Mouse (Mus musculus) thymus, adult 2 months (tissue): ENCODE measurements around the gene Scrg1. TPM values are rescaled to one million over a fixed set of nuclear protein-coding genes. Genes with fewer than 3 reads are reported as not detected.

ENCODE experiments used
- DNase-seq: peaks from one replicate; pipeline ENCODE4 v3.0.0; 2021
- H3K27ac ChIP-seq: fragments of 200-500 bp; 2 replicates; pipeline ENCODE4 v1.5.1; 2012; ENCODE audit warnings: low read length, control low read depth; ENCODE audit not compliant: control insufficient read depth, insufficient read depth
- H3K27me3 ChIP-seq: fragments of 200-500 bp; 2 replicates; pipeline ENCODE4 v1.6.1; 2012; ENCODE audit warnings: mild to moderate bottlenecking, low read length, moderate library complexity, mixed read lengths; ENCODE audit not compliant: control insufficient read depth, insufficient read depth
- H3K36me3 ChIP-seq: fragments of 200-500 bp; 2 replicates; pipeline ENCODE4 v1.6.1; 2012; ENCODE audit warnings: mild to moderate bottlenecking, low read length, moderate library complexity; ENCODE audit not compliant: control insufficient read depth, insufficient read depth
- H3K4me1 ChIP-seq: fragments of 200-500 bp; replicated peaks from 2 replicates; pipeline ENCODE4 v1.6.1; 2012; ENCODE audit warnings: low read length; ENCODE audit not compliant: control insufficient read depth, insufficient read depth
- H3K4me3 ChIP-seq: fragments of 200-500 bp; 2 replicates; pipeline ENCODE4 v1.5.1; 2012; ENCODE audit warnings: mild to moderate bottlenecking, low read length, control low read depth, moderate library complexity; ENCODE audit not compliant: control insufficient read depth, insufficient read depth
- CTCF ChIP-seq: fragments of 200-500 bp; IDR thresholded peaks from 2 replicates; pipeline ENCODE4 v1.5.1; 2012; ENCODE audit warnings: mild to moderate bottlenecking, control low read depth, low read length, moderate library complexity, borderline replicate concordance; ENCODE audit not compliant: control insufficient read depth, poor library complexity, insufficient read depth; ENCODE audit errors: extremely low read depth
- POLR2A ChIP-seq: fragments of 200-500 bp; IDR thresholded peaks from 2 replicates; pipeline ENCODE4 v1.6.1; 2012; ENCODE audit warnings: mild to moderate bottlenecking, low read length, control low read depth, moderate library complexity; ENCODE audit not compliant: control insufficient read depth, poor library complexity, insufficient read depth; ENCODE audit errors: extremely low read depth
- WGBS: fragments of 180-500 bp; shearing (Covaris S2); methylation state at CpG from one replicate; pipeline ENCODE4 v1.1.7; 2018; 5-methylcytosine and 5-hydroxymethylcytosine counted together
- polyA plus RNA-seq: library from polyadenylated mRNA; depleted of rRNA; stranded (reverse); fragments of >200 nt; gene quantifications from 2 replicates; pipeline ENCODE4 v1.2.3, GENCODE M21; 2012

Scrg1 gene
- polyA plus RNA-seq, 1 experiment: 0.16 TPM

DNA sequence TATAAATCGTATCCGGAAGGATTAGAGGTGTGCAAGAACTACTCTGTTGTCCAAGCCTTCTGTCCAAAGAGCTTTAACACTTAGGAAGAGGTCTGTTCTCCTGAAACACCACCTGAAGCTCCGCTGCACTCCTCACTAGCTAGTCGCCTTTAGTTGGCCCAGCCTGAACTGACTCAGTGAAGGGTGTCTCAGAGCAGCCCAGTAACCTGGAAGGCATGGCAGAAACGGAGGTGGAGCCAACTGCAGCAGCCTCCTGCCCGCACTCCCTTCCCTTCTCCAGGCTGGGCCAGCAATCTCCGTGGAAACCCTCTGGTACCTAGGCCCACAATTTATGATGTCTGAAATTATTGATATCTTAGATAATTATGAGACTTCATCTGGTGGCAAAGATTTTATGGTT is 5.0 kb upstream of the Scrg1 start:
- TF ChIP-seq POLR2A (no peak), CTCF (no peak)
- Histone ChIP-seq H3K27me3 (no peaks in the 10 kb centered on the region), H3K27ac (no peak overlapping the region), H3K4me3 (no peak overlapping the region), H3K36me3 (no peaks in the 10 kb centered on the region), H3K4me1 (no peaks in the 10 kb centered on the region)
- 94% methylated on average over 7 of the region's 7 CpGs for WGBS
- no peak for DNase-seq

DNA sequence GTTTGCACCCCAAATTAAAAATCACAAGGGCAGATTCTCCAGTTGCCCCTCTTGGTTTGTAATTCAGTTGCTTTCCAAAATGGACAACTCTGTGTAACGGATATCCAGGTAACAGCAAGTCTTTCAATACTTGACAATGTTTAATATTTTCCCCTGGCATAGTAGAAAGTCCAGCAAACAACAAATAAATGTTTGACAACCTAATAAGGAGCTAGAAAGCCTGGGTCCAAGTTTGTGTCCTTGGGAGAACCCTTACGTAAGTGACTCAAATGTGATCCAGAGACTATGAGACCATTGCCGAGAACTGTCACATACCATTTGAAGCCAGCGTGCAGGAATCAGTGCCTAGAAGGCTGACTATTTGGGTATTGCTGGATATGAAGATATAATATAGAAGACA is 3.8 kb upstream of the Scrg1 start:
- no peak overlapping the region for H3K27ac ChIP-seq
- no peaks in the 10 kb centered on the region for H3K36me3 ChIP-seq
- H3K4me3 ChIP-seq: no peak overlapping the region
- TF ChIP-seq POLR2A (no peak), CTCF (no peak)
- 96% methylated on average over 4 of the region's 4 CpGs for WGBS
- H3K27me3 ChIP-seq: no peaks in the 10 kb centered on the region
- DNase-seq: no peak
- H3K4me1 ChIP-seq: no peaks in the 10 kb centered on the region

DNA sequence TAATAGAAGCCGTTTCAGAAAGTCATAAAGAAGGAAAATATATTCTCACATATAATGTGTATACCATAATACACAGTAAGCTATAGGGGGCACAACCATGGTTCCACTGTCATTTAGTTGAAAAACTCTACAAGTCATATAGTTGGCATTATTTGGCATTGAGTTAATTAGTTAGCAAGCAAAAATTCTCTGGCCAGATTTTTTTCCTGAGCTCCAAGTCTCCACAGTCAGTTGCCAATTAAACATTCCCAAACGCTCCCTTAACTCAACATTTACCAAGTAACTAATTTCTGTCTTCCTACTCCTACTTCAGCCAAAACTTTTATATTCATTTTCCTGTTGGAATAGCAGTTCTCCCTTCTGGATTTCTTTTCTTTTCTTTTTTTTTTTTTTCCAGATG is 2.4 kb upstream of the Scrg1 start:
- no peaks in the 10 kb centered on the region for H3K4me1 ChIP-seq
- TF ChIP-seq CTCF (no peak), POLR2A (no peak)
- no peak overlapping the region for H3K4me3 ChIP-seq
- no peak overlapping the region for H3K27ac ChIP-seq
- no peaks in the 10 kb centered on the region for H3K27me3 ChIP-seq
- no peaks in the 10 kb centered on the region for H3K36me3 ChIP-seq
- WGBS: 98% methylated on average over 2 of the region's 2 CpGs
- no peak for DNase-seq

DNA sequence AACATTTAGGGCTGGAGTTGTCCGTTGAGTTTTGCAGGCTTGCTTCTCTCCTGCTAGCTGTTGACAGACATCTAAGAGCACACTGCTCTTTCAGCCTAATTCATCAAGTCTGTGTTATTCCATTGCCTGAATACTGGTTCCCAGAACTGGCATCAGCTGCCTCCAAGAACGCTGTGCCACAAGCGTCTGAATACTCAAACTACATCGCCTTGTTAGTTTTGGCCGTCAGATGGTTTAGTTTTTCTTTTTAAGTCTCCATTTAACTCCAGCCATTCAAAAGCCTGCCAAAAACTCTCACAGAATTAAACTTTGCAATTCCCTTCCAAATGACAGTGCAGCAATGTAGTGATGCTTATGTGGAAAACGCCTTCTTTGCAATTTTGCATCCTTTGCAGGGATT is 1.4 kb downstream of the Scrg1 start:
- no peak for DNase-seq
- TF ChIP-seq POLR2A (no peak), CTCF (no peak)
- no peaks in the 10 kb centered on the region for H3K4me1 ChIP-seq
- H3K36me3 ChIP-seq: no peaks in the 10 kb centered on the region
- H3K27me3 ChIP-seq: no peaks in the 10 kb centered on the region
- 98% methylated on average over 6 of the region's 6 CpGs for WGBS
- H3K4me3 ChIP-seq: no peak overlapping the region
- no peak overlapping the region for H3K27ac ChIP-seq

DNA sequence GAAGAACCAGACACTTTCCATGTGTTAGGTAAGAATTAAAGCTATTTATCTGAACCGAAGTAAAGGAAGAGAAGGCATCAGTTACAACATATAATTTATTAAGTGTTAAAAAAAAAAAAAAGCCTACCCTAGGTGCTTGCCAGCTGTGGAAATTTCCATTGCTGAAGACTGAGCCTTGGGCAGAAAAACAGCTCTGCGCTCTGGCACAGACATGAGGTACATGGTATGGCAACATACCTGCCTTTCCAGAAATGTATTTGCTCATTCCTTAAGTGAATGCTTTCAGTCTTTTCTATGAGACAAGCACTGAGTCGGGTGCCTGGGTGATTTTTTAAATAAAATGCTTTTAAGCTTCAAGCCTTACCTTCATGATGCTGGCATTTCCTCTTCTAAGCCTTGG is 2.2 kb downstream of the Scrg1 start:
- no peak overlapping the region for H3K4me3 ChIP-seq
- H3K27ac ChIP-seq: no peak overlapping the region
- TF ChIP-seq CTCF (no peak), POLR2A (no peak)
- no peaks in the 10 kb centered on the region for H3K4me1 ChIP-seq
- no peaks in the 10 kb centered on the region for H3K36me3 ChIP-seq
- no peak for DNase-seq
- no peaks in the 10 kb centered on the region for H3K27me3 ChIP-seq
- WGBS: 60% methylated on average over 3 of the region's 3 CpGs

DNA sequence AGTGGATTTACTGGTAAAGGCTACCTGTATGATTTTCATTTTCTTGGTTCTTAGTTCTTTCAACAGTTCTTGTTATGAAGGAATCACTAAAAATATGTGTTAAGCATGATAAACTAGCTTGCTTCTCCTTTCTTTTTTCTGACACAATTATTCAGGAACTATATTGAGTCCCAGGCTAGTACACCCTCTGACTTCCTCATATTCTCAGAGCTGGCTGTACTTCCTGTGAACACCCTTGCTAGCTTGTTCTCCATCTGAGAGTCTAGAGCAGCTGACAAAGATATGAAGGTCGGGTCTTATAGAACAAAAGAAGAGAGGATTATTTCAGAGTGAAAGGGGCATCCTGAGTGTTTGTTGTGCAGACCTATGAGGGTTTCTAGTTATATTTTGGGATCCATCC is 7.1 kb downstream of the Scrg1 start:
- H3K4me1 ChIP-seq: no peaks in the 10 kb centered on the region
- 7% methylated on average over 1 of the region's 1 CpGs for WGBS
- DNase-seq: no peak
- H3K36me3 ChIP-seq: no peaks in the 10 kb centered on the region
- TF ChIP-seq CTCF (no peak), POLR2A (no peak)
- H3K27ac ChIP-seq: no peak overlapping the region
- no peaks in the 10 kb centered on the region for H3K27me3 ChIP-seq
- no peak overlapping the region for H3K4me3 ChIP-seq

DNA sequence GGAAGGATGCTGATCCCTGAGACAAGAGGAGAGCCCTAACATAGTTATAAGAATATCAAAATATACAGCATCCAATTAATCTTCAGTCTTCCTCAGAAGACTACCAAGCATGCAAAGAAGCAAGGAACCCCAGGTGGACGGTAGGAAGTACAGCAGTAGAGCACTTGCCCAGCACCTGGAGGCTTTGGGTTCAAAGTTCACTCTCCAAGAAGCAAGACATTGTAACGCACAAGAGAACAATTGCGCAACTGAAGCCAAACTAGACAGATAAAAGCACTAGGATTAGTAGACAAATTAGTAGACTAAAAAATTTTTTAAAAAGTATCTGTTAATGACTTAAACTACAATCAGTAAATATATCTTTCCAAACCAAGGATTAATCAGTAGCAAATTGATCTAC is 8.0 kb downstream of the Scrg1 start:
- Histone ChIP-seq H3K4me1 (no peaks in the 10 kb centered on the region), H3K36me3 (no peaks in the 10 kb centered on the region), H3K4me3 (no peak overlapping the region), H3K27me3 (no peaks in the 10 kb centered on the region), H3K27ac (no peak overlapping the region)
- 89% methylated on average over 3 of the region's 3 CpGs for WGBS
- DNase-seq: no peak
- no peak for TF ChIP-seq POLR2A

DNA sequence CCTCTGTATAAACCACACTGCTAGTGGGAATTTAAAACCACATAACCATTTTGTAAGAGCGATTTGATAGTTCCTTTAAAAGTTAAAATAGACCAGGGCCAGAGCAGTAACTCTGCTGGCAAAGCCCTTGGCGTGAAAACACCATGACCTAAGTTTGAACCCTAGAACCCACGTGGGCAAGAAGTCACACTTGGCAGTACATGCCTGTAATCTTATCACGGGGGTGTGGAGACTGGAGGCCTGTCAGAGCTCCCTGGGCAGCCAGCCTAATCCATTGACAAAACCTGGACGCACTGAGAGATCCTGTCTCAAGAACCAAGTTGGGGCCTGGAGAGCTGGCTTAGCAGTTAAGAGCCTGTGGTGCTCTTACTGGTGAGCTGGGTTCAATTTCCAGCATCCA is 12.9 kb downstream of the Scrg1 start:
- Histone ChIP-seq H3K36me3 (no peaks in the 10 kb centered on the region), H3K27me3 (no peaks in the 10 kb centered on the region), H3K27ac (no peak overlapping the region), H3K4me3 (no peak overlapping the region), H3K4me1 (no peaks in the 10 kb centered on the region)
- no peak for TF ChIP-seq POLR2A
- TF ChIP-seq CTCF: no peak
- DNase-seq: no peak
- WGBS: 40% methylated on average over 5 of the region's 5 CpGs
